In genomic region chr9:61468368-61468848, GRCm38 (mm10) we compare ENCODE assay signal across 9 mouse cellular contexts.
DNase-seq lines count a peak whose midpoint lies in the region; ATAC-seq and TF ChIP-seq lines count a peak whose summit lies in the region.
"Had no signal": no experiment of that assay in that cellular context is flagged by ENCODE, and none has a peak within 500 bp of the region (broad histone marks: within the 10 kb centered on the region; RNA-seq: fewer than 3 reads in every experiment).

No protein-coding gene starts in this region.

- no peak overlapping the region for H3K9ac ChIP-seq in midbrain, postnatal 0 days (replicated peaks; ENCODE audit: low read length, poor library complexity, severe bottlenecking)
- H3K9ac ChIP-seq: heart, embryonic 13.5 days; limb, embryonic 13.5 days had no signal

- no peak overlapping the region for H3K4me2 ChIP-seq in midbrain, postnatal 0 days (ENCODE audit: low read depth, low read length, poor library complexity, severe bottlenecking)
- H3K4me2 ChIP-seq: heart, embryonic 13.5 days; limb, embryonic 13.5 days had no signal

- no peaks in the 10 kb centered on the region for H3K4me1 ChIP-seq in kidney, adult 2 months (ENCODE audit: control insufficient read depth, insufficient read depth, low read length)
- peaks cover 3% of the 10 kb centered on the region; the same call in 1 of the 2 replicates for H3K4me1 ChIP-seq in midbrain, postnatal 0 days (ENCODE audit: insufficient read depth, low read length)
- H3K4me1 ChIP-seq: heart, embryonic 13.5 days had no signal

- no peaks in the 10 kb centered on the region for H3K27me3 ChIP-seq in kidney, adult 2 months (replicated peaks; ENCODE audit: control insufficient read depth, insufficient read depth, low read length)
- no peaks in the 10 kb centered on the region for H3K27me3 ChIP-seq in midbrain, postnatal 0 days (ENCODE audit: insufficient read depth, low read length)

- TF ChIP-seq POLR2A in kidney, adult 2 months (IDR thresholded peaks at IDR 0.05; ENCODE audit: low read depth, low read length), result no peak

- no peak for TF ChIP-seq CTCF in kidney, adult 2 months (conservative IDR thresholded peaks at IDR 0.05; ENCODE audit: insufficient read depth, insufficient read length, low read depth, low read length)
- TF ChIP-seq CTCF in midbrain, postnatal 0 days (IDR thresholded peaks at IDR 0.05), result no peak

- ATAC-seq in midbrain, postnatal 0 days (ENCODE audit: low FRiP score), result 0 out of 2 replicates have a peak, but pooled peaks have one; percentile 16

- WGBS in kidney, adult 2 months, result 39% methylated on average over 6 of the region's 6 CpGs
- 26% methylated on average over 6 of the region's 6 CpGs for WGBS in midbrain, postnatal 0 days

- H3K4me3 ChIP-seq in kidney, adult 2 months (ENCODE audit: insufficient read depth, low read depth, low read length), result no peak overlapping the region
- H3K4me3 ChIP-seq in midbrain, postnatal 0 days (ENCODE audit: low read depth, low read length), result no peak overlapping the region
- H3K4me3 ChIP-seq: heart, embryonic 13.5 days; limb, embryonic 13.5 days had no signal

- H3K36me3 ChIP-seq in kidney, adult 2 months (ENCODE audit: control insufficient read depth, insufficient read depth, low read length), result no peaks in the 10 kb centered on the region
- H3K36me3 ChIP-seq in midbrain, postnatal 0 days (ENCODE audit: insufficient read depth, low read length), result no peaks in the 10 kb centered on the region
- H3K36me3 ChIP-seq: heart, embryonic 13.5 days; limb, embryonic 13.5 days had no signal

- DNase-seq in R1 (ENCODE audit: low read depth, low spot score), result peak; percentile 27
- peak; percentile 46 for DNase-seq in embryo, embryonic 11.5 days (ENCODE audit: low read depth, low spot score)
- DNase-seq in kidney, adult 2 months, result peak; percentile 59
- peak; percentile 89 for DNase-seq in midbrain, postnatal 0 days (ENCODE audit: low spot score)
- no peak for DNase-seq in testis, postnatal 14 days (ENCODE audit: low spot score)
- DNase-seq in cerebellum, adult 9-10 months, result no peak
- no peak for DNase-seq in gastrocnemius, postnatal 25 days

- H3K9me3 ChIP-seq in midbrain, postnatal 0 days (ENCODE audit: low read length), result peaks cover 8% of the 10 kb centered on the region; the same call in 1 of the 2 replicates

- no peak overlapping the region for H3K27ac ChIP-seq in kidney, adult 2 months (ENCODE audit: insufficient read depth, low read depth, low read length)
- H3K27ac ChIP-seq in midbrain, postnatal 0 days (ENCODE audit: low read depth, low read length), result no peak overlapping the region
- H3K27ac ChIP-seq: heart, embryonic 13.5 days; limb, embryonic 13.5 days had no signal

Comparison
In these comparisons a context has a peak if more than half of its experiments do, and no peak if none do; other contexts are left out.
1. DNase-seq: peak in R1 (single experiment), embryo, embryonic 11.5 days (single experiment), kidney, adult 2 months (single experiment) and midbrain, postnatal 0 days (single experiment); none in testis, postnatal 14 days (single experiment), cerebellum, adult 9-10 months (single experiment) and gastrocnemius, postnatal 25 days (single experiment).